Mouse (Mus musculus): ENCODE data around the gene Gatad2b.

DNA sequence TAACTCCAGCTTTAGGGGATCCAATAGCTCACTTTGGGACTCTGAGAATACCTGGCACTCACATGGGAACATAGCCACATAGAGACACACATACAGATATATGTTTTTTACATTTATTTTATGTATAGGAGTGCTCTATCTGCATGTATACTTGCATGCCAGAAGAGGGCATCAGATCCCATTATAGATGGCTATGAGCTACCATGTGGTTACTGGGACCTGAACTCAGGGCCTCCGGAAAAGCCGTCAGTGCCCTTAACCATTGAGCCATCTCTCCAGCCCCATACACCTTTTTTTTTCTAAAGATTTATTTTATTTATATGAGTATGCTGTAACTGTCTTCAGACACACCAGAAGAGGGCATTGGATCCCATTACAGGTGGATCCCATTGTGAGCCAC lies 8.8 kb upstream of the Gatad2b start:
- no peak for TF ChIP-seq CTCF (IDR thresholded peaks at IDR 0.05; ENCODE audit: insufficient read depth, low read length)
- no peak for TF ChIP-seq POLR2A (IDR thresholded peaks at IDR 0.05; ENCODE audit: borderline replicate concordance, extremely low read depth, low read depth, low read length)
